In the genomic region with DNA sequence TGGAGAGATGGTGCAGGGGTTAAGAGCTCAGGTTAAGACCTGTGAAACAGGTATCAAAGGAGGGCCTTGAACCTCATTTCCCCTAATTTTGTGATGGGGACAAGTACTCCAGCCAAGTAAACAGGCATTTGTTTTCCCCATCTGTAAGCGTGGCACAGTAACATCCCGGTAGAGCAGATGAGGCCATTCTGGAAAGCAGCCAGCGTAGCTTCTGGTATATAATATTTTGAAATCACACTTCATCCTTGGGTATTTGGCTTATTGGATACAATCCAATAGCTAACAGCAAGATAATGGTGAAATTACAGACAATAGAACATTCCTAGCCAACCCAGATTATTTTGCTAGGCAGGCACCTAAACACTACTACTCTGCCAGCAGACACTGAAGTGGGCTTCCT, we compare ENCODE assay signal across 30 mouse cellular contexts. TPM values are rescaled to one million over a fixed set of nuclear protein-coding genes. Genes with fewer than 3 reads are reported as not detected.
DNase-seq lines count a peak whose midpoint lies in the region; ATAC-seq and TF ChIP-seq lines count a peak whose summit lies in the region.
"Had no signal": no experiment of that assay in that cellular context is flagged by ENCODE, and none has a peak within 500 bp of the region (broad histone marks: within the 10 kb centered on the region; RNA-seq: fewer than 3 reads in every experiment).

No protein-coding gene starts in this region.

- no peak for TF ChIP-seq CTCF in lung, adult 2 months (IDR thresholded peaks at IDR 0.05; ENCODE audit: insufficient read depth, low read length)

- intact Hi-C loops in heart, postnatal 14 days (cut with DNase I): no loop called here

- no peak overlapping the region for H3K4me3 ChIP-seq in lung, embryonic 16.5 days (ENCODE audit: low read length)
- no peak overlapping the region for H3K4me3 ChIP-seq in lung, adult 2 months (replicated peaks; ENCODE audit: extremely low read depth, low read depth, low read length)
- H3K4me3 ChIP-seq: embryonic facial prominence, embryonic 12.5 days; heart, embryonic 10.5 days; heart, embryonic 15.5 days; hindbrain, embryonic 12.5 days; limb, embryonic 10.5 days; limb, embryonic 15.5 days; megakaryocyte, embryonic 14.5 days; midbrain, embryonic 12.5 days; neural tube, embryonic 13.5 days had no signal

- no peak overlapping the region for H3K4me2 ChIP-seq in lung, embryonic 16.5 days (ENCODE audit: low read depth, low read length)
- H3K4me2 ChIP-seq: embryonic facial prominence, embryonic 12.5 days; heart, embryonic 15.5 days; hindbrain, embryonic 12.5 days; limb, embryonic 15.5 days; midbrain, embryonic 12.5 days; neural tube, embryonic 13.5 days had no signal

- no peaks in the 10 kb centered on the region for H3K4me1 ChIP-seq in lung, embryonic 16.5 days (replicated peaks; ENCODE audit: control insufficient read depth, insufficient read depth, low read length)
- no peaks in the 10 kb centered on the region for H3K4me1 ChIP-seq in lung, adult 2 months (ENCODE audit: control insufficient read depth, insufficient read depth, low read length)
- H3K4me1 ChIP-seq: embryonic facial prominence, embryonic 12.5 days; heart, embryonic 10.5 days; heart, embryonic 15.5 days; hindbrain, embryonic 12.5 days; limb, embryonic 15.5 days; midbrain, embryonic 12.5 days; neural tube, embryonic 13.5 days had no signal

- TF ChIP-seq POLR2A in lung, adult 2 months (IDR thresholded peaks at IDR 0.05; ENCODE audit: borderline replicate concordance, extremely low read depth, low read depth, low read length): no peak

- peak; percentile 4 for DNase-seq in heart, adult 11 months
- DNase-seq in heart, postnatal 14 days: no peak
- no peak for DNase-seq in lung, adult 2 months
- peak; percentile 54 for DNase-seq in adipocyte (ENCODE audit: low spot score)
- DNase-seq in ovary, postnatal 36 days (ENCODE audit: low spot score): no peak
- no peak for DNase-seq in urinary bladder, adult 2 months (ENCODE audit: low spot score)
- DNase-seq: cerebellum, adult 11 months; cerebellum, adult 9-10 months; cerebellum, postnatal 36 days; gastrocnemius, postnatal 10 days; heart, postnatal 36 days; kidney, adult 9 months; kidney, postnatal 10 days; lung, postnatal 4 days; retina, postnatal 1 day; right cerebral cortex, postnatal 14 days; thymus, postnatal 14 days had no signal

- ATAC-seq in lung, embryonic 16.5 days (ENCODE audit: low read depth): 0 out of 2 replicates have a peak, but pooled peaks have one; percentile 17
- ATAC-seq: intestine, postnatal 0 days; Patski had no signal

- H3K36me3 ChIP-seq in lung, embryonic 16.5 days (ENCODE audit: control insufficient read depth, insufficient read depth, low read length): no peaks in the 10 kb centered on the region
- H3K36me3 ChIP-seq: embryonic facial prominence, embryonic 12.5 days; heart, embryonic 10.5 days; hindbrain, embryonic 12.5 days; limb, embryonic 10.5 days; limb, embryonic 15.5 days; midbrain, embryonic 12.5 days; neural tube, embryonic 13.5 days had no signal

- no peak overlapping the region for H3K27ac ChIP-seq in lung, embryonic 16.5 days (ENCODE audit: low read length)
- H3K27ac ChIP-seq: embryonic facial prominence, embryonic 12.5 days; heart, embryonic 10.5 days; heart, embryonic 15.5 days; hindbrain, embryonic 12.5 days; limb, embryonic 10.5 days; limb, embryonic 15.5 days; midbrain, embryonic 12.5 days; neural tube, embryonic 13.5 days had no signal

- H3K27me3 ChIP-seq in lung, embryonic 16.5 days (ENCODE audit: control insufficient read depth, insufficient read depth, low read depth, low read length): no peaks in the 10 kb centered on the region
- H3K27me3 ChIP-seq: embryonic facial prominence, embryonic 12.5 days; heart, embryonic 15.5 days; hindbrain, embryonic 12.5 days; limb, embryonic 15.5 days; midbrain, embryonic 12.5 days; neural tube, embryonic 13.5 days; Patski had no signal

- no peak overlapping the region for H3K9ac ChIP-seq in lung, embryonic 16.5 days (ENCODE audit: low read length)
- H3K9ac ChIP-seq: embryonic facial prominence, embryonic 12.5 days; heart, embryonic 15.5 days; hindbrain, embryonic 12.5 days; limb, embryonic 15.5 days; midbrain, embryonic 12.5 days; neural tube, embryonic 13.5 days had no signal

- H3K9me3 ChIP-seq in lung, embryonic 16.5 days (ENCODE audit: control insufficient read depth, low read length): no peaks in the 10 kb centered on the region
- H3K9me3 ChIP-seq: embryonic facial prominence, embryonic 12.5 days; G1E; heart, embryonic 10.5 days; heart, embryonic 15.5 days; hindbrain, embryonic 12.5 days; limb, embryonic 10.5 days; limb, embryonic 15.5 days; megakaryocyte, embryonic 14.5 days; midbrain, embryonic 12.5 days; neural tube, embryonic 13.5 days had no signal

- WGBS in lung, embryonic 16.5 days: 45% methylated on average over 3 of the region's 3 CpGs
- WGBS in lung, adult 2 months: 63% methylated on average over 3 of the region's 3 CpGs

RNA-seq across cellular contexts. Expression of gene Serpinc1, which starts 4.5 kb away (rescaled TPM):
- total RNA-seq in heart, postnatal 14 days (2021): under 1 TPM; 0.31 to 0.41 TPM
- 2.8 and 13.9 TPM in 2 replicates for polyA plus RNA-seq in lung, embryonic 16.5 days (2015; fragmentation: Nextera tagmentation; extraction: Ambion mirVana)
- polyA plus RNA-seq in lung, adult 2 months (2012; rRNA removed): 0.88 and 1.2 TPM in 2 replicates
- polyA plus RNA-seq in urinary bladder, adult 2 months (2012; rRNA removed): 0.22 and 0.27 TPM in 2 replicates

RNA-seq across cellular contexts. Expression of gene Zbtb37, which starts 51.8 kb away (rescaled TPM):
- total RNA-seq in heart, postnatal 14 days (2021): 10 to 100 TPM; 12.8 to 15.8 TPM
- 7.5 and 12.2 TPM in 2 replicates for polyA plus RNA-seq in lung, embryonic 16.5 days (2015; fragmentation: Nextera tagmentation; extraction: Ambion mirVana)
- polyA plus RNA-seq in lung, adult 2 months (2012; rRNA removed): 1.4 and 3.4 TPM in 2 replicates
- polyA plus RNA-seq in urinary bladder, adult 2 months (2012; rRNA removed): 4.1 and 4.2 TPM in 2 replicates

Comparison
In these comparisons a context has a peak if more than half of its experiments do, and no peak if none do; other contexts are left out.
1. DNase-seq: peak in heart, adult 11 months (single experiment) and adipocyte (single experiment); none in heart, postnatal 14 days (0 of 2), lung, adult 2 months (single experiment), ovary, postnatal 36 days (single experiment) and urinary bladder, adult 2 months (single experiment).